Mouse (Mus musculus): ENCODE measurements around the gene Ephx1. TPM values are rescaled to one million over a fixed set of nuclear protein-coding genes. Genes with fewer than 3 reads are reported as not detected.
A peak's percentile ranks its signal among the peaks of the same experiment; 100 is the strongest.
"Not testable (repeated sequence)": the region's sequence is repeated elsewhere in the genome, so short reads cannot be mapped to it uniquely, and the experiment has no call there.

The Ephx1 gene
- total and polyA plus RNA-seq, 2 experiments from 2014 or later: 13.3 to 15.2 TPM

DNA sequence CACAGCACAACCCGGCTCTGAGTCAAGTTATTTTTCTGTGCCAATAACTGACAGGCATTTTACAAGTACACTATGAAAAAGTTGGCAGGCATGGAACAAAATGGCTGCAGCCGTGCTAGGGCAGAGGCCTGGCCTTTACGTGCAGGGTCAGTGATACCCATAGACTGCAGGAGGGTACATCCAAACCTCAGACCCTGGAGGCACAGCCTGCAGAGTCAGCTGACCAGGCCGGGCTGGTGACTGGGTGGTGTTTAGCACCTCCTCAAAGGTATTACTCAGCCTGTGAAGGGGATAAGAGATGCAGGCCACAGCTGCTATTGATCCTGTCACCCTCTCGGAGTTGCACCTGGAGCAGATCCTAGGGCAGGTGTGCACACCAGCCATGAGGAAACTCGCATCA lies 30.2 kb upstream of the Ephx1 start, which contains the start of gene 9130409I23Rik:
Gene 9130409I23Rik, plus strand, starts transcription at position 301 of the 400 bp plus-strand sequence.
- H3K4me2 ChIP-seq (ENCODE audit: low read depth, low read length): no peak within 1 kb of the TSS
- ATAC-seq: no peak

GRCm38 (mm10) chr1:181049328-181049842 lies 28.7 kb upstream of the Ephx1 start:
- H3K4me2 ChIP-seq (ENCODE audit: low read depth, low read length): no peak overlapping the region
- peak; percentile 45 for TF ChIP-seq CTCF (IDR thresholded peaks at IDR 0.05; ENCODE audit: low read depth)
- H3K4me3 ChIP-seq (ENCODE audit: low read length): no peak overlapping the region
- no peak overlapping the region for H3K27ac ChIP-seq
- no peak overlapping the region for H3K9ac ChIP-seq (replicated peaks; ENCODE audit: low read length)
- no peaks in the 10 kb centered on the region for H3K9me3 ChIP-seq (ENCODE audit: low read length)
- H3K4me1 ChIP-seq (ENCODE audit: insufficient read depth, low read length): no peaks in the 10 kb centered on the region
- no peaks in the 10 kb centered on the region for H3K27me3 ChIP-seq (ENCODE audit: insufficient read depth, low read length)
- no peaks in the 10 kb centered on the region for H3K36me3 ChIP-seq (ENCODE audit: insufficient read depth, low read length)
- ATAC-seq (no peak), DNase-seq (ENCODE audit: low spot score) (peak; percentile 14)

More for the DNA sequence above, 30.2 kb upstream of the Ephx1 start, which contains the start of gene 9130409I23Rik:
- H3K4me1 ChIP-seq (ENCODE audit: insufficient read depth, low read length): no peaks in the 10 kb centered on the region
- WGBS: 87% methylated on average over 6 of the region's 6 CpGs
- H3K9ac ChIP-seq (replicated peaks; ENCODE audit: low read length): no peak within 1 kb of the TSS
- no peak for TF ChIP-seq CTCF (IDR thresholded peaks at IDR 0.05; ENCODE audit: low read depth)
- H3K9me3 ChIP-seq (ENCODE audit: low read length): no peaks in the 10 kb centered on the region
- H3K27me3 ChIP-seq (ENCODE audit: insufficient read depth, low read length): no peaks in the 10 kb centered on the region
- H3K36me3 ChIP-seq (ENCODE audit: insufficient read depth, low read length): no peaks in the 10 kb centered on the region
- H3K27ac ChIP-seq: no peak within 1 kb of the TSS
- no peak for DNase-seq (ENCODE audit: low spot score)
- no peak within 1 kb of the TSS for H3K4me3 ChIP-seq (ENCODE audit: low read length)

GRCm38 (mm10) chr1:181047520-181047919 lies 26.8 kb upstream of the Ephx1 start:
- Histone ChIP-seq H3K27me3 (ENCODE audit: insufficient read depth, low read length) (no peaks in the 10 kb centered on the region), H3K36me3 (ENCODE audit: insufficient read depth, low read length) (no peaks in the 10 kb centered on the region), H3K4me3 (ENCODE audit: low read length) (no peak overlapping the region), H3K27ac (no peak overlapping the region), H3K9me3 (ENCODE audit: low read length) (no peaks in the 10 kb centered on the region), H3K4me1 (ENCODE audit: insufficient read depth, low read length) (no peaks in the 10 kb centered on the region), H3K4me2 (ENCODE audit: low read depth, low read length) (no peak overlapping the region), H3K9ac (replicated peaks; ENCODE audit: low read length) (no peak overlapping the region)
- no peak for DNase-seq (ENCODE audit: low spot score)
- no peak for ATAC-seq
- TF ChIP-seq CTCF (IDR thresholded peaks at IDR 0.05; ENCODE audit: low read depth): no peak
- 64% methylated on average over 1 of the region's 1 CpGs for WGBS

- H3K9me3 ChIP-seq (ENCODE audit: low read length): no peaks in the 10 kb centered on the region
- H3K27me3 ChIP-seq (ENCODE audit: insufficient read depth, low read length): no peaks in the 10 kb centered on the region
- no peak overlapping the region for H3K9ac ChIP-seq (replicated peaks; ENCODE audit: low read length)
- peak; percentile 70 for DNase-seq (ENCODE audit: low spot score)
- 8% methylated on average over 4 of the region's 4 CpGs for WGBS
- H3K4me2 ChIP-seq (ENCODE audit: low read depth, low read length): no peak overlapping the region
- TF ChIP-seq CTCF (IDR thresholded peaks at IDR 0.05; ENCODE audit: low read depth): peak; percentile 80
- no peaks in the 10 kb centered on the region for H3K4me1 ChIP-seq (ENCODE audit: insufficient read depth, low read length)
- H3K36me3 ChIP-seq (ENCODE audit: insufficient read depth, low read length): no peaks in the 10 kb centered on the region
- no peak overlapping the region for H3K4me3 ChIP-seq (ENCODE audit: low read length)
- no peak overlapping the region for H3K27ac ChIP-seq
- no peak for ATAC-seq
Measured at GRCm38 (mm10) chr1:181039652-181040051, 18.9 kb upstream of the Ephx1 start.

DNA sequence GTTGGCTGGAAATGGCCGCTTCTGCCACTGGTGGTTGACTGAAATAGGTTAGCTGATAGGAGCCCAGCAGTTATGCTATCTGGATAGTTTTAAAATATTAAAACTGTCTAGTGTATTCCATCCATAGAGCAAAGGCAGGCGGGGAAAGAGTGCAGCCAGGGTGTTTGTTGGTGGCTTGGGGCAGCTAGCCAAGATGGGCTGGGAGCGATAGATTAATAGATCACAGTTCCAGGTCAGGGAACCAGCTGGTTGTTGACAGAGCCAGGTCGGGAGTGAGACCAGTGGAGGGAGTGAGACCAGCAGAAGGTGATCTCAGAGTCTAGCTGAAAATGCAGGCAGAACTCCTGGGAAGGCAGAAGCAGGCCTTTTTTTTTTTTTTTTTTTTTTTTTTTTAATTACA lies 16.9 kb upstream of the Ephx1 start:
- Histone ChIP-seq H3K9me3 (ENCODE audit: low read length) (no peaks in the 10 kb centered on the region), H3K4me2 (ENCODE audit: low read depth, low read length) (no peak overlapping the region), H3K4me1 (ENCODE audit: insufficient read depth, low read length) (no peaks in the 10 kb centered on the region), H3K36me3 (ENCODE audit: insufficient read depth, low read length) (no peaks in the 10 kb centered on the region), H3K9ac (replicated peaks; ENCODE audit: low read length) (no peak overlapping the region), H3K4me3 (ENCODE audit: low read length) (no peak overlapping the region), H3K27ac (no peak overlapping the region), H3K27me3 (ENCODE audit: insufficient read depth, low read length) (no peaks in the 10 kb centered on the region)
- TF ChIP-seq CTCF (IDR thresholded peaks at IDR 0.05; ENCODE audit: low read depth): no peak
- WGBS: 59% methylated on average over 4 of the region's 4 CpGs
- ATAC-seq (no peak), DNase-seq (ENCODE audit: low spot score) (no peak)

GRCm38 (mm10) chr1:181035015-181035778 lies 14.5 kb upstream of the Ephx1 start:
- WGBS: 76% methylated on average over 5 of the region's 5 CpGs
- not testable (repeated sequence) for H3K27ac ChIP-seq; H3K4me3 ChIP-seq (ENCODE audit: low read length)

GRCm38 (mm10) chr1:181022265-181022664 lies 1.6 kb upstream of the Ephx1 start:
- TF ChIP-seq CTCF (IDR thresholded peaks at IDR 0.05; ENCODE audit: low read depth): peak; percentile 74
- H3K27ac ChIP-seq: no peak overlapping the region
- no peaks in the 10 kb centered on the region for H3K27me3 ChIP-seq (ENCODE audit: insufficient read depth, low read length)
- DNase-seq (ENCODE audit: low spot score): peak; percentile 61
- H3K9me3 ChIP-seq (ENCODE audit: low read length): no peaks in the 10 kb centered on the region
- H3K9ac ChIP-seq (replicated peaks; ENCODE audit: low read length): no peak overlapping the region
- H3K4me1 ChIP-seq (ENCODE audit: insufficient read depth, low read length): no peaks in the 10 kb centered on the region; the same call in 1 of the 2 replicates
- H3K36me3 ChIP-seq (ENCODE audit: insufficient read depth, low read length): no peaks in the 10 kb centered on the region
- WGBS: 21% methylated on average over 1 of the region's 1 CpGs
- H3K4me3 ChIP-seq (ENCODE audit: low read length): no peak overlapping the region
- peak; percentile 48; the same call in 1 of the 2 replicates for ATAC-seq
- H3K4me2 ChIP-seq (ENCODE audit: low read depth, low read length): no peak overlapping the region

More at GRCm38 (mm10) chr1:181035015-181035778, 14.5 kb upstream of the Ephx1 start:
- H3K4me1 ChIP-seq (ENCODE audit: insufficient read depth, low read length); H3K9me3 ChIP-seq (ENCODE audit: low read length); ATAC-seq; H3K36me3 ChIP-seq (ENCODE audit: insufficient read depth, low read length); H3K9ac ChIP-seq (replicated peaks; ENCODE audit: low read length); DNase-seq (ENCODE audit: low spot score); H3K4me2 ChIP-seq (ENCODE audit: low read depth, low read length); H3K27me3 ChIP-seq (ENCODE audit: insufficient read depth, low read length): not testable (repeated sequence)

Data from hindbrain, postnatal 0 days (tissue).